Mouse (Mus musculus) CD4-positive, CD25-positive, alpha-beta regulatory T cell, adult 4 months (primary cell): ENCODE results near the gene Nkx1-2. TPM values are rescaled to one million over a fixed set of nuclear protein-coding genes. Genes with fewer than 3 reads are reported as not detected.
A peak's percentile ranks its signal among the peaks of the same experiment; 100 is the strongest.

Experiments
- ATAC-seq: one replicate; pipeline ENCODE4 v1.8.0; 2017
- polyA plus RNA-seq, 2 experiments: library from polyadenylated mRNA; unstranded; fragments of 100-300 nt; shearing (Covaris generic); gene quantifications; one replicate each; pipeline ENCODE4 v1.2.1; 2017

Nkx1-2 gene
- polyA plus RNA-seq, 2 experiments from 2014 or later: not detected

DNA sequence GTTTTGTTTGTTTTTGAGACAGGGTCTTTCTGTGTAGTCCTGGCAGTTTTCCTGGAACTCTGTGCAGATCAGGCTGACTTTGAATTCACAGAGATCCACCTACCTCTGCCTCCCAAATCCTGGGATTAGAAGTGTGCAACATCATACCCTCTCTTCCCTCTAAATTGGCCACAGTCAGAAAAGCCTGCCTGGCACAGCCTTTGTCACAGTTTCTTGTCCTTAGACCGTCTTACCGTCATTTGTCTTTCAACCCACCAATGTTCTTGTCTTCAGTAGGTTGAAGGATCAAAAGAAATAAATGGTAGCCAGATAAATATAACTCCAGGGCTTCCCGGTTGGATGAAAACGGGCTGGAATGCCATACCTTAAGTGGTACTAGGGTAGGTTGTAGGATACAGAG is 5.3 kb upstream of the Nkx1-2 start:
- ATAC-seq: no peak

DNA sequence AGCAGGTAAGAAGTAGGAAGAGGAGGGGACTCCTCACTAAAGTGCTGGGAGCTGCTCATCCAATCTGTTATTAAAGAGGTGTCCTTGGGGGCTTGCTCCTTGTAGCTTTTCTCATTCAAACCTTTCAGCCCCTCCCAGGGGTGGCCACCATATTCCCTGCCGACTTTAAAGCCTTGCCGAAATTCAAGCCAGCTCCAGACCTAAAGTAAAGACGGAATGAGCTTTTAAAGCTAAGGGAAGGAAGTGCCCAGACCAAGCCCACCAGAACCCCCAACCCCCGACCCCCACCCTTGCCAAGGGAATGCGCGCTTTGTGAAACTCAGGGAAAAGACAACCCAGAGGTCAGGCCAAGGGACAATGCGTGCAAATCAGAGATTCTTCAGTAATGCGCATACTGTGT is 1.5 kb upstream of the Nkx1-2 start:
- no peak for ATAC-seq

DNA sequence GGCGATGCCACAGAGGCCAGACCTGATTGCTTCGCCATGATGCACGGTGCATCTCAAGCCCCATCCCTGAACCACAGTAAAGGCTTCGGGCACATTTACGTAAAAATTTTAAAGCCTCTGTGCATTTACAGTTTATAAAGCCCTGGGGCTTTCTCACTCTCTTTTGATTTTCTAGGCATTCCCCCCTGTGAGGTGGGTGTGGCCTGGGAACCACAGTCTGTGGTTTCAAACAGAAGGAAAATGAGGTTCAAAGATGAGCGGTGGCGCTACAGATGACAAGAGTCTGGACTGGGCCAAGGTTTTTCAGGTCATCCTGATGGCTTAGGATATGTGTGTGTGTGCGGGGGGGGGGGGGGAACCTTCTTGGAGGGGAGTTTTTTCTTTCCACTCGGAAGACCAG is 589 bp upstream of the Nkx1-2 start:
- ATAC-seq: peak; percentile 53

DNA sequence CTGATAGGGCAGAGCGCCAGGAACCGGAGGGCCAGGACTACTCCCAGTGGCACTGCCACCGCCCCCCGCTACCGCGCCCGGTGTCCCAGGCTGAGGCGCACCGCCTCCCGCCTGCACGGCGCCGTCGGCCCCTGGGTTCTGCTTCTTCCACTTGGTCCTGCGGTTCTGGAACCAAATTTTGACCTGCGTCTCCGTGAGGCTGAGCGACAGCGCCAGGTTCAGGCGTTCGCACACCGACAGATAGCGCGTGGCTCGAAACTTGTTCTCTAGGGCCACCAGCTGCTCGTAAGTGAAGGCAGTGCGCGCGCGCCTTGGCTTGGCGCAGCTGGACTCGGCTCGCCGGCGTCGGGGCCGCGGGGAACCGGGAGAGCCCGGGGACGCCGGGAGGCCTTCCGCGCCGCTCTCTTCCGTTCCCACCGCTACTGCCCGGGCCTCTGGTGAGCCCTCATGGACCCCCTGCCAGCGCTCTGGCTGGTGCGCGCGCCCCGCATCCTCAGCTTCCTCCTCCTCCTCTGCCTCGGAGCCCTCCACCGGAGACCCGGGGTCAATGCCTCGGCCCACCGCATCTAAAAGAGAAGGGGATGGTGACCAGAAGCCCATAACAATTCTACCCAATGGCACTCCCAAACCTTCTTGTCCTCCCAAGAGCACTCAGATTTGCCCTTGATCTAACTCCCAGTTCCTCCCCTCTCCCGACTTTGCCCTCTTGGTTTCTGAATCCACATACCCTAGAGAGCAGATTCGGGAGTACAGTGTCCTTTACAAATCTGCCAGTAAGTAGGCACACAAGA is 2.0 kb downstream of the Nkx1-2 start:
- no peak for ATAC-seq

DNA sequence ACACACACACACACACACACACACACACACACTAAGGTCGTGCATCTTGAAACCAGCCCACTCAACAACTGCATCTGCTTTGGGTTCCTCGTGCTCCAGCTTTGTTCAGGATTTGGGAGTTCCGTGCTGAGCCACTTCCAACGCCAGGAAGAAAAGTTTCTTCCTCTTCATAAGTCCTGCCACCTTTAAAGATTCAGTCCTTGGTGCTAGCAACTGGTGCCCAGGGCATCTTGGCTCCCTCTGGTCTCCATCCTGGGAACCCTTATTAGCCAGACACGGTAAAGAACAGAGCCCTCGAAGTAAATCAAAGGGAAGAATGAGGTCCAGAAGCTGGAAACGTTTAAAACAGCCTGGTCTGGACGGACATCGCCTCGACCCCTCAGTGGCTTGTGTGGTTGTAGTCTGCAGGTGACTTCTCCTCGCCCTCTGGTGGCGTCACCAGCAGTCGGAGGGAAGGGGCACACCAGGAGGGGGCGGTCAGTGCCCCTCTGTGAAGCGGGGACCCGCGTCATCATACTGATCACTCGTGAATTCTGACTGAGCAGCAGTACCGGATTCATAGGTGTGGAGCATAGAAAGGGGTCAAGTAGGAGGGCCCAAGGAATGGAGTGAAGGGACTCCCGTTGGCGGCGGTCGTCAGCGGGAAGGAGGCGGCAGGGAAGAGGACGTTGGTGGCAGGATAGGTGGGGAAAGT is 2.7 kb downstream of the Nkx1-2 start:
- no peak for ATAC-seq

DNA sequence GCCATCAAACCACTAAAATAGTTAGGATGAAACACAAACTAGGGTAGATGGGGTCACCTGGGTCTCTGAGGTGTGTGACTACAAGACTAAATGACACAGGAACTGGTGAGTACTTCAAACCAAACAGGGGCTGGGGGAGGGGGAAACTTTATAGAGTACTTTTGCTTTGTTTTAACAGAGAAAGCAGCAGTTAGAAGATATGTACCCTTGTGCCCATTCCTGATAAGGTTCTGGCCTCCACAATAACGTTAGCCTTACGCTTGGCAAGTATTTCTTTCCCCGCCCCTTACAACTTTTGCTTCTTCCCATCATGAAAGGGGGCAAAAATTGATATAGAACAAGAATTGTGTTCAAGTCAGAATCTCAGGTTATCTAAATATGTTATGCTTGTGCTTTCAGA is 3.6 kb downstream of the Nkx1-2 start:
- ATAC-seq: no peak

DNA sequence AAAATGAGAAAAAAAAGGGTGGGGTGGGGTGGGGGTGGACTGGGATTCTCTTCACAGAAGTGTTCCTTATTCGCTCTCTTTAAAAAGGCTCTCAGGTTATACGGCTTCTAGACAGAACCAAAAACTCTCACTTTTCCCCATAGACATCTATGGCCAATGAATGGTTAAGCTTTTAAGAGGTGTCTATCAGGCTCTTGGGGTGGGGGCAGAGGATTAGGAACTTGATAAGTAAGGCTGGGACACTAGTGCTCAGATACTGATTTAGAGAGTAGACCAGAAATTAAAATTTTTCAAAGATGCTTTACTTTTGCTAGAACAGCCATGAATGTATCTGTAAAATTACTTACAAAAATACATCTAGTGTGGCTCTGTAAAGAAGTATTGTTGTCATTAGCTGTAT is 5.1 kb downstream of the Nkx1-2 start:
- ATAC-seq: no peak

DNA sequence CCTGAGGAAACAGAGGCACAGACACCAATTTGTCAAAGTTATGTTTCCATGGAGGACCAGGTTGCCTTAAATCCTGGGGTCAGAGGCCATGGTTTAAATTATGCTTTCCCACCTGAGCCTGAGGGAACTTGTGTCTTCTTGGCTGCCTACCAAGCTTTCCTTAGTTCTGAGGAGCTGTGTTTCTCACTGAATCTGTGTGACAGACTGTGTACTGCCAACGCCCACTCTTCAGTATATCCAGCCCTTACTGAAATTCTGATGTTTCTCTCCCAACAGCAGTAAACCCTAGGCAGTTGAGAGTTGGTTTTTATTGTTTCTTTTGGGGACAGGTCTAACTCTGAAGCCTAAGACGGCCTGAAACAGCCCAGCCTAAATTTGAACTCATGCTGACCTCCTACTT is 5.7 kb downstream of the Nkx1-2 start:
- ATAC-seq: no peak

DNA sequence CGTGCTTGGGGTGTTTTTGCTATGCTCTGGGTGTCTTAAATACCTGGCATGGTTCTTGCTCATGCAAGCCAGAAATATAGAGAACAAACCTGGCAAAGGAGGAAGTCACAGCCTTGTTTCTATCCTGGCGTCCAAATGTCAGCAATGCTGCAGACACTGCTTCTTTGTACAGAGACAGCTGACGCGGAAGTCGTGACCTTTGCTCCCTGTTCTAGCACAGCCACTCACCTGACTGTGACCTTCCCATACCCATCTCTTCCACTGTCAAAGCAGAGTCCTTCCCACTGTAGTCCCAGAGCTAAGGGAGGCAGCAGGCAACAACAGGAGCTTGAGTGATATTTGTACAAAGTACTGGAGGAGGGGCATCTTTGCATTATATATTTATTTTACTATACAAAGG is 9.8 kb downstream of the Nkx1-2 start:
- no peak for ATAC-seq

DNA sequence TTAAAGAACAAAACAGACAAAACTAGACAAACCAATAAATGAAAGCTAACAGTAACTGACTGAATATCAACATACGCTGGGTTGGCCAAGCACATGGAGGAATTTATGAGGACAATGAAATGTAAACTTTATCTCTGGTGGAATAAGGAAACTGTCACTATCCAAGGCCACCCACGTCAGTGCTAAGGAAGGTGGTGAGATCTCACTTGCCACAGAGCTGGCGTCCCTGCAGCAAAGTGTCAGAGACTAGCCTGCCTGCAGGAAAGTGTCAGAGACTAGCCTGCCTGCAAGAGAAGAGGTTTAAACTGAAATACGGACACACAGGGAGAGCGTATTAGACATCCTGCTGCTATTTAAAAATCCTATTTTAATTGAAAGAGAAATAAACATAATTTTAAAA is 12.3 kb downstream of the Nkx1-2 start:
- ATAC-seq: no peak

DNA sequence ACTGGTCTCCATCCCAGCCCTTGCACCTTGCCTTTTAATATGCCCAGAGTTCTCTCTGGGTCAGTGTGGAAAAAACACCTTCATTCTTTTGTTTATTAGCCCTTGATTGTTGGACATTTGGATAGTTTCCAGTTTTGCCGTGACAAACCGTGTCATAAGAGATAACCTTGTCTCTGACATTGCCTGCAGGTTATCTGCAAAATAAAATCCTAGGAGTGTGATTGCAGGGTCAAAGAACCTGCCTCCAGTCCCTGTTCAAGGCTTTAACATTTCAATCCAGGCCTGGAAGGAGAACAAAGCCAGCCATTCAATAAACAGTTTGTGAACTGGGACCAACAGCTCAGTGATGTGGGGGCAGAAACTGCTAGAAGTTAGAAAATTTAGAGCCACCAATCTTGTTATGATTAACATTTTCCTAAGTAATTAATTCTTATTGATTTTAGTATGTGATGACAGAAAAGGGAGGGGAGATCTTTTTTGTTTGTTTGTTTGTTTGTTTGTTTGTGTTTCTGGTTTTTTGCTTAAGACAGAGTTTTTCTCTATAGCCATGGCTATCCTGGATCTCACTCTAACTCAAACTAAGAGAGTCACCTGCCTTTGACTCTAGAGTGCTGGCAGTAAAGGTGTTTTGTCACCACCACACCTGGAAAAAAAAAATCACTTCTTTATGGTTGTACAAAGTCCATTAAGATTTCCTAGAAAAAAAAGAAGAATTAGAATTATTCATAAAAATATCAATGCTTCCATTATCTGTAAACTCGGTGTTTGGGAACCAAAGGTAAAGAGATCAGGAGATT is 13.5 kb downstream of the Nkx1-2 start:
- no peak for ATAC-seq

DNA sequence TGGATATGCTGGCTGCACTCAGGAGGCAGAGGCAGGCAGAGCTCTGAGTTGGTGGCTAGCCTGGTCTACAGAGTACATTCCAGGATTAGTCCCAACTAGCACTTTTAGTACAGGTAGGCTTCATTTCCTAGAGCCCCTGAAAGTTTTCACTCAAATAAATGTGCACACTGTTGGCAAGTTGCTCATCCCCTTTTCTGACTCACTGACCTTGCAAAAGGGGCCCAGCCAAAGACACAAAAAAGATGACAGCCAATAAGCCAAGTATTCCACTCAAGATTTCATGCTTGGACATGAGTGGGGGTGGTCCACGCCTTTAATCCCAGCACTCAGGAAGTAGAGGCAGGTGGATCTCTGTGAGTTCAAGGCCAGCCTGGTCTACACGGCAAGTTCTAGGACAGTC is 18.0 kb downstream of the Nkx1-2 start:
- no peak for ATAC-seq

DNA sequence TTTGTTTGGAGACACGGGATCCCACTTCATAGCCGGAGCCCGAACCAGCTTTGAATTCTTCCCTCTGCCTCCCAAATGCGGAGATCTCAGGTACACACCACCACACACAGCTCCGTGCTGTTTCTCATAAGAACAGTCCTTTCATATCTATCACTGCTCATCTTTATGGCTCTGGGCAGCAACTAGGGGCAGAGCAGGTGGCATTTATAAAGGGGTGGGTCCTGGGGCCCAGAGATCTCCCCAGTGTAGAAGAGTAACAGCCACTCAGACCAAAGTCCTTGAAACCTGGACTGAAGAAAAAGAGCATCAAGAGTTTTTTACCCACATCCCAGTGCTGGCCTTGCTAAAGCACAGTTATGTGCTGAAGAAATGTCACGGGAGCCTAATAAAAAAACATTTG is 18.9 kb downstream of the Nkx1-2 start:
- ATAC-seq: no peak

DNA sequence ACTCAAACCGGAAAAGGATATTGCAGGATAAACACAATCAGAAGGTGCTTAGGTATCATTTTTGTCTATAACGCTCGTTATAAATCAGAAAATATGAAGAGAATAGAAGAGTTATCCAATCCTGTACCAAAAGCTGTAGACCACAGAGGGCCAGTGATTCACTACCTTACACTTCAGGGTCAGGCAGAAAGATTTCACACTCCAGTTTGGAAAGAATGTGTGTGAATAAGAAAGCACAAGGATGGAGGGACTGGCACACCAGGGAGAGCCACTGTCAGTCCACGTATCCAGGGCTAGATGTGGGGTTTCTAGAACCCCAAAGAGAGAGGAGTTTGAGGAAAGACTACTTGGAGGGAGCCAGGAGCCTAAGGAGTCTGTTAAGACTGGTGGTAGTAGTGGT is 22.5 kb downstream of the Nkx1-2 start:
- ATAC-seq: no peak

DNA sequence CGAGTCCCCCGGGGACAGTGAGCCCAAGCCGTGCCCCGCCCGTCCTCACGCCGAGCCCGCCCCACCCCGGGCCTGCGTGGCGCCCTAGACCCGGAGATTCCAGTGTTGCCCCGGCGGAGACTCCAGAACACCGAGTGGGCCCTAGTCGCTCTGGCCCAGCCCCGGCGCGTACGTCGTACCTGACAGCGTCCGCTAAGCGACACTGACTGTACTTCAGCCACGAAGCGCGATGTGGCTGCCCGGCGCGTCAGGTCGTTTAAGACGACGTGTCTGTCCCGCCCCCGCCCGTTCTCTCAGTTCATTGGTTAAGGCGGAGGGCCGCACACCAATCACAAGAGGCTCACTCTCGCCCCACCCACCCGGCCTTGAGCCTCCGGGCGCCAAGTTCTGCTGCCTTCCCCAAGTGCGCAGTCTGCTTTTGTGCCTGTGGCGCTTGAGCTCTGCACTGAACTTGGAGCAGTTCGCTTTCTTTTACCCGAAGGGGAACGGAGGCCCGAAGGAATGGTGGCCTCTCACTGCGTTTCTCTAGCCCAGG is 23.3 kb downstream of the Nkx1-2 start, which contains the start of gene Oat:
Oat (minus strand) TSS at position 283 of the 535 bp plus-strand sequence.
- peak; percentile 94 for ATAC-seq

DNA sequence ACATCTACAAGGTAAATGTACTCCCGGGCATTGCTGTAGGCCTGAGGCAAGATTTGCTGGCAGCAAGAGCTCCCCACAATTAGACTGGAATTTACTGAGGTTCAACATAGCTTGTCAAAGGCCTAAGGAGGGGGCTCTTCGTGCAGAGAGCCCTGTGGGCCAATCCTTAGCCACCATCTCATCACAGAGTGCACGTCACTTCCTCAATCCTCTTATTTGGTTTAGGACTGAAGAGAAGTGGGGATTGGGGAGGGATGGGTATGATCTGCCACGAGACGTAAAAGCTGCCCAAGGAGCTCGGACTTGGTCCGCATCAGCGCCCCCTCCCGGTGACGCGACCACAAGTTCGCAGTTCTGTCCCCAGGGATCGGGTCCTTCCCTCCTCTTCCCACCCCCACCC is 23.8 kb downstream of the Nkx1-2 start:
- ATAC-seq: peak; percentile 72

DNA sequence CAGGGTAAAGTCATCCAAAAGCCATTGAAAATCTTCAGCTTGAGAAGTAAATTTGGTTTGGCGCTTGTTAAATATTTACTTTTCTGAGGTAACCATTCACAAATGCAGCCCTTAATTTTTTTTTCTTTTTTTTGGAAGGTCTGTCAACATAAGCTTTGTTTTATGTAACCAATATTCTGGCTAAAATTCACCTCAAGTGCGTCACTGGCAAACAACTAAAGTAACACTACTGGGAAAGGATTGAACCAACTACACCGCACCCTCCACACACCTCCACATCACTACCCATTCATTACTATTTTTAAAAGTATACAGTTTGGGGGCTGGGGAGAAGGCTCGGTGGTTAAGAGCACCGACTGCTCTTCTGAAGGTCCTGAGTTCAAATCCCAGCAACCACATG is 24.8 kb downstream of the Nkx1-2 start:
- ATAC-seq: no peak

DNA sequence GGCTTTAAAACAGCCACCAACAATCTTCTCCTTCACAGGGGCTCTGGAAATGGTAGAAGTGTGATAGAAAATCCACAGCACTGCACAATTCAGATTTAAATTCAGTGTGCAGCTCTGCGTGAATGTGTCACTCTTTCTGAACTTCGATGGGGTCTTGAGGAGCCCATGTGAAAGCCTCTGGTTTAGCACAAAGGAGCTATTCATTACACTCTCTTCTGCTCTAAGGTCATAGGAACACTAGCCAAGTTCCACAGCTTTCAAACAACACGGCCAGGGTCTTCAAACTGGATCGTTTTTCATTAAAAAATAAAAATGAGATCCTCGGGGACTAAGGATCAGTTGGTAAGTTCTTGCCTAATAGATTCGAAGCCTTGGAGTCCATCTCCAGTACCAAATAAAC is 26.2 kb downstream of the Nkx1-2 start:
- no peak for ATAC-seq

DNA sequence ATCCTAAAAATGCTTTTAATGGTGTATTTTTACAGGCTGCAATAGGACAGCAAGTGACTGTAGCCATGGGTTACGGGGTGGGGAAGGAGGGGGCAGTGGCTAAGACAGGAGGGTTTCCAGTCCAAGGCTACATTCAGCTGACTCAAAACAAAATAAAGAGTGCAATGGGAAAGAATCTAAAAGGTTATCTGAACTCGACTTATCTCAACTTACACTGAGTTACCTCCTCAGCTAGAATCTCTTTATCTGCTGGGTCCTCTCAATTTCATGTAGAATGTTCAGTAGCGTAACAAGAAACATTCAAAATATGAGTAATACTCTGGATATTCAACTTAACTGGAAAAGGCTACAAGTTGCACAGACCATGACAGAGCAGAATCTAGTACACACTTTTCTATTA is 26.7 kb downstream of the Nkx1-2 start:
- ATAC-seq: no peak

DNA sequence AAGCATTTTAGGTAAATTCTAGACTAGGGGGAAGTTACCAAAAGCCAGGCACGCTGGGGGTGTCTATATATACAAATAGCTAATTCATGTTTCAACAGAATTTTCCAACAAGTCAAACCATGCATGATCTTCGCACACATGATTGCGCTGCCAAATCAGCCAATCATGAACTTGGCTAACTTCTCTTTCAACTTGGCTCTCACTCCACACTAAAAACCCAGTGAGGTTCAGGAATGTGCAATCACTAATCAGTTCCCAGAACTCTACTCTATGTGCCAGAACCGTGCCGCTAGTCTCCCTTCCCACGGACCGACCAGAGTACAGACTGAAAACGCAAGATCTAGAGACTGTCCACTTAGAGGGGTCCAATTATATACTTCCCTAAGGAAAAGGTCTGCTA is 28.0 kb downstream of the Nkx1-2 start:
- no peak for ATAC-seq

DNA sequence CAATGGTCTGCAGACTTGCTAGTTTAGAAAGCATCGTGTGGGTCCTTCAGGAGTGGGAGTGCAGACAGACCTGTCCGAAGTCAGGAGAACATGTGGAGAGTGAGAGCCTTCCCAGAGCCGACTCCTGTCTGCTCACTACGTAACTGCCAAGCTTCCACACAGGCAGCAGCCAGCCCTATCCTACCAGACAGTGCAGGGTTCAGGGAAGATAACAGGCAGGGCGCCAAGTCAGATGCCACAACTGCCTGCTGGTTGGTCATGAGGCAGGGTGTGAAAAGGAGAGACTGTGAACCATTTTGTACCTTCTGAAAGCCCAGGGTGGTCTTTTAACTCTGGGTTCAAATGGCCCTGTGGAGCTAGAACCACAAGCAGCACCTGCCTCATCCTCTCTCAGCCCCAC is 29.4 kb downstream of the Nkx1-2 start:
- ATAC-seq: no peak

DNA sequence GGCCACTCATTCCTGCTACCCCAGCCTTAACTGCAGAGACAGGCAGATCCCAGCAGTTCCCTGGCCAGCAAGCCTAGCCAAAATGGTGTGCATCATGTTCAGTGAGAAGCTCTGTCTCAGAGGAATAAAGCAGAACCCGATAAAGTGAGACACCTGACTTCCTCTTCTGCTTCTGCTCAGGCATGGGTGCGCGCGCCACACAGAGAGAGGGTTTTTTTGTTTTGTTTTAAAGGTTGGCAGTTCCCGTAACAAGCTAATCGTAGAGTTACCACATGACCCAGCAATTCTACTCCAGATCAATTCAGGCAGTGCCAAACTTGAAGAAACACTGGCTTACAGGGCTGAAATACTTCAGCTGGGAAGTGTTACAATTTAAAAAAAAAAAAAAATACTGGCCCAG is 30.6 kb downstream of the Nkx1-2 start:
- peak; percentile 93 for ATAC-seq

DNA sequence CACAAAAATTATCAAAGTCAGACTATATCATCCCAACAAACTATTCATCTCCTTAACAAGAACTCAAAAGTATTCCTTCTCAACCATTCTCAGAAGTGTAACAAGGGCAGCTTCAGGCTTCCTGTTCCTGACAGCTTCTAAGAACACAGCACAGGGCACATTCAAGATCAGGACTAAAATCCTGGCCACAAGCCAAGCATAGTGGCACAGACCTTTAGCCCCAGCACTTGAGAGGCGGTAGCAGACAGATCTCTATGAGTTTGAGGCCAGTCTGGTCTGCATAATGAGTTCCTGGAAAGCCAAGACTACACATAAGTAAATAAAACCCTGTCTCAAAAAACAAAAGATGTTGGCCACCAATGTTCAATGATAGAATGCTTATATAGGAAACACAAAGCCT is 33.6 kb downstream of the Nkx1-2 start:
- ATAC-seq: no peak
